Mouse (Mus musculus): Measurements from ENCODE around the gene Calm5.
"Not testable (repeated sequence)": the region's sequence is repeated elsewhere in the genome, so short reads cannot be mapped to it uniquely, and the experiment has no call there.

Calm5 gene

DNA sequence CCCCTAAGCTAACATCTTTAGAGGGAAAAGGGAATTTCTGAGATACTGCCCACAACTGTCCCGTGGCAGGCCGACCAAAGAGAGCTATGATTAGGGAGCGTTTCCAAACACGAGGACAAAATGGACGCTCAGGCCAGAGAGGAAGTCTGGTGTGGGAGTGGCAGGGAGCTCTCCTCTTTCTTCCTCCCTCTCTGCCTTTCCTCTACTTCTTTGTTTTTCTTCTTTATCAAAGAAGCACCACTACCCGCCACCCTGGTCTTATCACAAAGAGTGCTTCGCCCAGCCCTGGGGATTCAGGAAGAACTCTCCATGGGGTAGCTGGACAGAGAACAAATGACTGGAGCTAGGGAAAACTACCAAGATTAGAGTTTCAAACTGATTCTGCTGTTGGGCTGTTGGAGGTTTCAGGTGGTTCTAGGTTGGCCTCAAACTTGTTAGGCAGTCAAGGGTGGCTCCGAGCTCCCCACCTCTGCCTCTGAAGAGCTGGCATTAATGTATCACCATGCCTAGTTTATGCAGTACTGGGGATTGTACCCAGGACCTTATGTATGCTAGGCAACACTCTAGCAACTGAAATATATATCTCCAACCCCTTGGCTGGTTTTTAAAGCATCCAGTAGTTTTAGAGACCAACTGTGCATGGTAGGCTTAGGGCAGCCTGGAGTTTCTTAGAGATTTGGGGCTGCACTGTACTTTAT lies 12.5 kb downstream of the Calm5 start:
- no peak for DNase-seq

DNA sequence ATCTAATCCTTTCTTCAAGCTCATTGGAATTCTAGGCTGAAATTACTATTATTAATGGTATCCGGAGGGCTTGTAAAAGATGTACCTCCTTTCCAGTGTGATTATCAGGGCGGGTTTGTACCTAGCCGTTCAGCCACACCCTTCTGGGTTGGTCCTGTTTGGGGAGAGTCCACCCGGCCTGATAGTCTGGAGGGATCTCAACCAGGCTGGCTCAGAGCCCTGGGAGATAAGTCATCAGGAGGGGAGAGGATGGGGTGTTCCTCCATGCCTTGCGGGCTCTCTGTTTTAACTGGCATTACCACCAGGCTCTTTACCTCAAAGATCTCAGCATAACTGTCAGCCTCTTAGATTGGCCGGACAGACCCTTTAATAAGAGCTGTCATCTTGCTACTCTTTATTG lies 13.2 kb downstream of the Calm5 start:
- no peak for DNase-seq

DNA sequence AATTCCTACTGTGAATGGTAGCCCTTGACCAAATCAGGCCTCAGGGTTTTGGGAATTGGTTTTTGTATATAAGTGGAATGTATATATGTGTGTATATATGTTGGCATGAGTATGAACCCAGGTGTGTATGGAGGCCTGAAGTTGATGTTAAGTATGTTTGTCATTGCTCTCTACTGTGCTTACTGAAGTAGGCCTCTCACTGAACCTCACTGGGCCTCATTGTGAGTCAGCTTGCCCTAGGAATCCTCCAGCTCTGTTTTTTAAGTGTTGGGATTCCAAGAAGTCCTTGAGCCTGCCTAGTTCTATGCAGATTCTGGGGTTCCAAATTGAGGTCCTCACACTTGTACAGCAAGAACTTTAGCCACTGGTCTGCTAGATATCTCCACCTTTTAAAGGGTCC lies 15.9 kb downstream of the Calm5 start:
- DNase-seq: no peak

DNA sequence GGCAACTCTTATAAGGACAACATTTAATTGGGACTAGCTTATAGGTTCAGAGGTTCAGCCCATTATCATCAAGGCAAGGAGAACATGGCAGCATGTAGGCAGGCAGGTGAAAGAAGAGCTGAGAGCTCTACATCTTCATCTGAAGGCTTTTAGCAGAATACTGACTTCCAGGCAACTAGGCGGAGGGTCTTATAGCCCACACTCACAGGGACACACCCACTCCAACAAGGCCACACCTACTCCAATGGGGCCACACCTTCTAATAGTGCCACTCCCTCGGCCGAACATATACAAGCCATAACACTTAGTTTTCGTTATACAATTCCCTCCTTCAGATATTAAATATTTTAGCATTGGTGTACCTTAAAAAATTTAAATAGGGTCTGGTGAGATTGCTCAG lies 18.9 kb downstream of the Calm5 start:
- DNase-seq: no peak

DNA sequence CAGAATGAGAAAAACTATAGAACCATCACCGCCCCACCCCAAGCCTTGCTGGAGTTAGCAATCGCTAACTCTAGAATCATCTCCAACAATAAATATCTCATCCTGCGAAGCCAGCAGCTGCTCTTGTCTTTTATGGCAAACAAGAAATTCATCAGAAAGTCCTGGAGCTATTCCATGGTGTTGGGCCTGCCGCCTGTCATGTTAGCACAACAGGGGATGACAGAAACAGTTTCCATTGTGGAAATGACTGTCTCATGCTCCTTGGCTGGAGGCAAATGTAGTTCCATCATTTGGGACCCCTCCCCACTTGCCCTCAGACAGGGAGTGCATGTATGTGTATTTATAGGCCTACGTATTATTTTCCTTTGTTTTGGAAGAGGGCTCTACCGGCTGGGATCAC lies 22.5 kb downstream of the Calm5 start:
- DNase-seq: peak in 1 of 2 experiments; percentile 12

DNA sequence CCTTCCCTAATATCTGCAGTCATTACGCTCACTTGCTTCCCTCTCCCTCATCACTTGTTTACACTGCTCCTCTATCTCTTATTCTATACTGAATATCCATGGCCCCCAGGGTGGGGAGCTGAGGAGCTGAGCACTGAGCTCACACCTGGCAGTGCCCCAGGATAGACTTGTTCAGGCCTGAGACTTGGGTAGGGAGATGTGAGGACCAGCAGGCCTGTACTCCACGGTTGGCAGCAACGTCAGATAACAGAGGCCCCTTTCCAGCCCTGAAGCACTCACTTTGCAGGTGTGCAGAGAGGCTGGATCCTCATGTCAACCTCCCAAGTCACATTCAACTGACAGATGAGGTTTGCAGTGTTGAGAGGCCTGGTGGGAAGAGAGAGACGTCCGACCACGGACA lies 23.2 kb downstream of the Calm5 start:
- DNase-seq: peak in 1 of 2 experiments; percentile 17

DNA sequence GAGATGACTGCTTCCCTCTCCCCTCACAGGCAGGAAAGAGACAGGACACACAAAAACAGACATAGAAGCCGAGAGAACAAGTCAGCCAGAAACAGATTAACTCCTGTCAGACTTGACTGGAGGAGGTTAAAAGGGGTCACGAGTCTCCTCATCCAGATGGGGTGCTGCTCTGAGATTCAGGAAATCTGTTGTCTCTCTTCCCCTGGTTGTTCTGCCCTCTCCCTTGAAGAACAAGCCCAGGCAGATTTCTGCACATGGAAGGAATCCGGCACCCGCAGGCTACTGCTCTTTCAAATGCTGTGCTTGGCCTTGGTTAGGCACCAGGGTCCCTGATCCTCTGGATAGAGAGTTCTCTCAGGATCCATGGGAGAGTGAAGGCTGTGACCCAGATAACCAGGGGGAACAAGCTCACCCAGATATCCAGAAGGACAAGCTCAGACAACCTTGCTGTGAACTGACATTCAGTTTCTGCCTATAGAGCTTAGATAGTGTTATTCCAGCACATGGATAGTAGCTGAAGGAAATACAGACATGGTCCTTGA lies 23.8 kb downstream of the Calm5 start:
- no peak for DNase-seq

DNA sequence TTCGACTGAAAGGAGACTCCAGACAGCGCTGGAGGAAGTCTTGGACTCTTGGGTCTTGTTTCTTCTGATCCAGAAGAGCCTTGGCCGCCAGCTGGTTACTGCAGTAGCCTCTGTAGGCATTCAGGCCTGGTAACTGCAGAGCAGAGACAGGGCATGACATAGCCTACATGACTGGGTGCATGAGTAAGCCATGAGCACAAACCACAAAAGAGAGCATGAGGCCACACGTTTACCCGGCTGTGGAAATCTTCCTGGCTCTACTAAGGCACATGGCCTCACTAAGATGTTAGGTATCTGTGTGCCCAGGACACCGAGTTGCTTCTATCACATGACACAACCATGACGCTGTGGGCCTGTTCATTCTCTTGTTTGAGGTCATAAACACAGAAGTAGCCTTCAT lies 32.7 kb downstream of the Calm5 start:
- no peak for DNase-seq

DNA sequence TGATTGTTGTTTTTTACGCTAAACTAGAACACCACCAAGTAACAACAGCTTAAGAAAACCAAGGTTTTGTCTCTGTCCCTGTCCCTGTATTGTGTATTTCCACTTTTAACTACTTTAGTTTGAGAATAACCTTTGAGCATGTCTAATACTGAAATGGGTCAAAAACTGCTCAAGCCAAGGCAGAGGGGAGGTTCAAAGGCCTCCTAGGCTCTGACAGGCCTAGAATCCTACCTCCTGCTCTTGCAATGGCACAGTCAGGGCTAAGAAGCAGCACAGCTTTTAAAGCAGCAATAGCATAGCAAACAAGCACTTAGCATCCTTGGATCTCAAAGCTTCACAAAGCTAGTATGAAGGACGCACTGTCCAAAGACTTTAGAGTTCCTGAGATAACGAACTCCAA lies 35.1 kb downstream of the Calm5 start:
- no peak for DNase-seq

DNA sequence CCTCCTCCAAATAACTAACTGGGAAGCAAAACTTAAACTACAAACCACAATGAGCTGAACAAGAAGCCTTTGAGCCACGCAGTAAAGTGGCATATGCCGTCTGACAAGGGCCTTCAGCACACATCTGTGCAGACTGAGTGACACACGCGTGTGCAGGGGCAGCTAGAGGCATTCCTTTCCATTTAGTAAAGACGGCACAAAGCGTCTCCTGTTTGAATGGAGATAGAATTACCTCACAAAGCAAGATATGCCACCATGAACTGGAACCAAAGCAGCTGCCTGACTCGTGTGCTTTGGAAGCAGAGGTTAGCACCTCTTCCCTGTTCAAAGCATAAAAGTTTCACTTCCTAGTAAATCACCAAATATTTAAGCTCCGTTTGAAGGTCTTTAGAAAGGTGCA lies 36.1 kb downstream of the Calm5 start:
- DNase-seq: no peak

DNA sequence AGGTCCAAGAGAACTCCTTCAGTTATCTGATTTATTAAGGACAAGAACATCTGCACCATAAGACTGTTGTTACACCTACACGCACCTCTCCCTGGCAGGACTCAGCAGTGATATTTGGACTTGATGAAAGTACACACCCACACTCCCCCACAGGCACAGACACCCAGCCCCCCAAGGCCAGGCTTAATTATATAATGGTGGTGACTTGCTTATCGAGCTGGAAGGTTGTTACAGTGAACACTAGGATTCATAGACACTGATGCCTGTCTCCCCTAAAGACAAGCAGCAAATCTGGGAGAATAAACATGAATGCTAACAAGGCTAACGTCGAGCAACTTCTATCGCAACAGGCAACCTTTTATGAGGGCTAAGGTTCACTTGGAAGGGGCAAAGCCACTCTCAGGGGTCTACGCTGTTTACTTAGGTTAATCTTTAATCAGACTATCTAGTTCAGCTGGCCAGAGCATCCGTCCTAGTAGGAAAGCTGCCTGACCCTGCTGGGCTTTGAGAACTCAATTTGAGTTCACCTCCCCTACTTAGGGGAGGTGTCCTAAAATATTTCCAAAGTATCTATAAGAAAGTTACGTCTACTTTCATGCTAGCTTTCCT lies 37.6 kb downstream of the Calm5 start:
- no peak for DNase-seq

DNA sequence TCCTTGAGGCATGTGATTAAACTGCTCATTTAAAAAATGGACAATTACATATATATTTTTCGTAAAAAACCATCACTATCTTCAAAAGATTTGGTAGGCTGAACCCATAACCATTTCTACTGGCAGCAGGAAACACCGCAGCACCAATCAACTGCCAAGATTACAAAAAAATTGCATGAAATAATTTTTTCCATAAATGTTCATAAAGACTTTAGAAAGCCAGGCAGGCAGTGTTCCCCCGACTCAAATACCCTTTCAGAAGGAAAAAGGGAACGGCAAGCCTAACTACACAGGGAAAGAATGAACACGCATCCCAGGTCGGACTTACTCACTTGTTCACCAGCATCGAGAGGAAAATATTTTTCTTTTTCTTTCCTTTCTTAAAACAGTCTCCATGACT lies 38.6 kb downstream of the Calm5 start:
- DNase-seq: peak in 1 of 2 experiments; percentile 3

DNA sequence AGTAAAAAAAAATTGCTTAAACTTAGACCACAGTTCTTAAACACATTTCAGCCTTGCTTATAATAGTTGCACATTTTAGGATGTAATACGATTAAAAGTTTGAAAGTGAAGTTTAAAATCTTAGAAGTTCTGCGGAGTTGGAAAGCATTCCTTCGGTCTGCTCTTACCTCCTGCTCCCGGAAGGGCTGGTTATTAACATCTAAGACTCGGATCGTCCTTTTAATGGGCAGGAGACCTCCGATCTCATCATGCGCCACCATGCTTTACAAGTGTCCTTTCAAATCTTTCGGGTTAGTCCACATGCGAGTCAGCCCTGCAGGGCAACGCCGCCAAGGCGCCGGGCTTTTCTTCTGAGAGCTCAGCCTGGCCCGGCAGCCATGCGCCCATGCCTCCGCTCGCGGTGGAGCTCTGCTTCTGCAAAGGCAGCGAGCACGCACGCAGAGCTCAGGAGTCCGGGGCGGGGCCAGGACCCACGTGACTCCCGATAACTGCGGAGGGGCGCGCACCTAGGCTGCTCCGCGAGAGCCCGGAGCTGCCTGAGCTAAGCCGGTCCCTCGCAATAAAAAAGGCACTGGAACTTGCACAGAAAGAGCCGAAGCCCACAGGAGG lies 39.3 kb downstream of the Calm5 start:
- DNase-seq: peak; percentile 87 to 92

DNA sequence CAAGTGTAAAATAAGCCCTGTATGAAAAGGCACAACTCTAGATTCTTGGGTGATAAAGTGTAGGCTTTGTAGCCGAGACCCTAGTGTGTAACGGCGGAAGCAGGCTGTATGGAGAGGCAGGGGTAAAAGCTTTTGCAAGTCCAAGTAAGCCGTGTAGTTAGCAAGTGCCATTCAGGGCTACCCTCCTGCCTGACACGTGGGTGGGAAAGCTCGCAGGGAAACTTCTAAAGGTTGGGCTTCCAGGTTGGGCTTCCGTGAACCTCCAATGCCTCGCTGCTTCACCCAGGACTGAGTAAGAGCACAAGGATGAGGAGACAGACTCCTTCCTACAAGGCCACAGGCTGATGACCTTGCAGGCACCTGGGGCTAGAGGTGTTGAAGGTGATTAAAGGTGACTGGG lies 40.6 kb downstream of the Calm5 start:
- DNase-seq: no peak

DNA sequence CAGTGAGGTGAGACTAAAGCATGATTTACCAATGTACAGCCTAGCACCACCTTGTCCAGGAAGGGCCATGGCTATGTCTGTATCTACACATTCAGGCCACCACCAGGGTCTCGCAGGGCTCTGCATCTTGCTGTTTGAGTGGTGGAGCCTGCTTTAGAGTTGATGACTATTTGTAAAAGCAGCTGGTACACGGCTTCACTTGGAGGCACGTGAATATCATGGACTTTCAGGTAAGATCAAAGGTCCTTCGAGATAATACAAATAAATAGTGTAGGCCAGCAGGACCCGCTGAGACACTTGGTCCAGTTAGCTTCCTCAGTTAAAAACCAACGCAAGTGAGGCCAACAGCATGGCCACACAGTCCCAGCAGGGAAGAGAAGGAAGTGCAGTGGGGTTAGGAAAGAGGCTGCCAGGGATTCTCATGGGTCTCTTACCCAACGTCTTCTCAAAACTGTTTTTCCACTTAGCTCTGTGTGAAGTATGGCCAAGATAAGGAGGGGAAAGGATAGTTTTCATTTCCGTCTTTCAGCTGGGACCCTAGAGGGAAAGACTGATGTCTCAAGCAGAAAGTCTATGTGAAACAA lies 41.5 kb downstream of the Calm5 start:
- no peak for DNase-seq

DNA sequence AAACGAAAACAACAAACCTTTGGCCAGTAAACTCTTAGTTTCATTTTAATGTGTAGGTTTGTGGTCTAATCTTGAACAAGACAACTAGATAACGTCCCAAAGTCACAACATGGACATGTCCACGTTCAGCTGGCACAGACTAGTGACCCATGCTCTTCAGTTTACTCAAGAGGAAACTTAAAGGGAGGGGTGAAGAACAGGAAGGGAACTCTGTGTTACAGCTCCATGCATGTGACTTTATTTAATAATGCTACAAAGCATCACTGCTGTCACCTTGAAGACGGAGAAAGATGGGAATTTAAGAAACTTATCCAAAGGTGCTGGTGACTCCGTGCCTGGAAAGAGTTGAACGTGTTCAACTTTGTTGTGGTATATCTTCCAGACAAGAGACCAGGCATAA lies 42.1 kb downstream of the Calm5 start:
- no peak for DNase-seq

DNA sequence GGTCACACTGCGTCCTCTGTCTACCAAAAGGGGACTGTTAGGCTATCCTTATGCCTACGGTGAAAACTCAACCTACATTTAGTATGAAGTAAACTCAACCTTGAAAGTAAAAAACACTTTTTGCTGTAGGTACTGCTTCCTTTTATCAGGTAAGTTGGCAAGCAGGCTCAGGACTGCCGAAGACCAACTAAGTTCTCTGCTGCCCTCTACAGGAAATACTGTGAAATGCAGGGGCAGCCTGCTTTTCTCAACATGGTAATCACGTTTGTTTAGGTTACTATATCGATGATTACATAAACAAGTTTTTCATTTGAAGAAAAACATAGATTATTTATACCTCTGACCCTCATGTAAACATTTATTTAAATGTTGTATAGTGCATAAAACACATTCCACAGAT lies 42.9 kb downstream of the Calm5 start:
- peak; percentile 86 to 90 for DNase-seq

DNA sequence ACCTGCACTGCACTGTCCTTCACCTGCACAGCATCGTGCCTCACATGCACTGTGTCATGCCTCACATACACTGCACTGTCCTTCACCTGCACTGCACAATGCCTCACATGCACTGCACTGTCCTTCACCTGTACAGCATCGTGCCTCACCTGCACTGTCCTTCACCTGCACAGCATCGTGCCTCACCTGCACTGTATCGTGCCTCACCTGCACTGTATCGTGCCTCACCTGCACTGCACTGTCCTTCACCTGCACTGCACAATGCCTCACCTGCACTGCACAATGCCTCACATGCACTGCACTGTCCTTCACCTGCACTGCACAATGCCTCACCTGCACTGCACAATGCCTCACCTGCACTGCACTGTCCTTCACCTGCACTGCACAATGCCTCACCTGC lies 44.2 kb downstream of the Calm5 start:
- DNase-seq: not testable (repeated sequence)

DNA sequence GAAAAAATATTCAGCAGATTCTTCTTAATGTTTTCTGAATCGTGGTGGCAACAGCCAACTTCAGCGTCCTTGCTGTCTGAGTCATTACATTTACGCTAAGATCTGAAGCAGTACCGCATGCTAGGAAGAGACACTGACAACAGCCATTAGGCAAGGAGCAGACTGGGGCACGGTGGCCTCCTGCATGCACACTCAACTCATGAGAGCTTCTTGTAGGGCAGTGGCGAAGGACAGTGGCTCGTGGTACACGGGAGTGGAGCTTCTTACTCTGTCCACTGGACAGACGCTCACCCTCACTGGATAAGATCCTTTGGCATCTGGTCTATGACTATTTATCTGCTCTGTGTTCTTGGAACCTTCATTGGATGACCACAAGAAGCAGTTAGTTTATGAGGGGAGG lies 45.3 kb downstream of the Calm5 start:
- no peak for DNase-seq

All from cerebellum, postnatal 14 days (tissue).